Mouse (Mus musculus): ENCODE data around the gene Aox2. TPM values are rescaled to one million over a fixed set of nuclear protein-coding genes. Genes with fewer than 3 reads are reported as not detected.
A peak's percentile ranks its signal among the peaks of the same experiment; 100 is the strongest.

The Aox2 gene
- polyA plus RNA-seq, 1 experiment from 2014 or later = 0.05 TPM

GRCm38 (mm10) chr1:58311221-58311864 lies 33.2 kb downstream of the Aox2 start:
- 83% methylated on average over 7 of the region's 7 CpGs for whole genome bisulfite sequencing
- H3K4me2 ChIP-seq = no peak overlapping the region
- no peak overlapping the region for H3K9ac ChIP-seq

GRCm38 (mm10) chr1:58313173-58313572 lies 35.0 kb downstream of the Aox2 start:
- no peak overlapping the region for H3K4me2 ChIP-seq
- H3K9me3 ChIP-seq = no peaks in the 10 kb centered on the region
- H3K27me3 ChIP-seq = no peaks in the 10 kb centered on the region
- no peak for ATAC-seq (ENCODE audit: low FRiP score)
- no peak overlapping the region for H3K4me3 ChIP-seq
- no peak overlapping the region for H3K27ac ChIP-seq
- no peaks in the 10 kb centered on the region for H3K36me3 ChIP-seq
- no peak overlapping the region for H3K9ac ChIP-seq
- WGBS = 90% methylated on average over 8 of the region's 8 CpGs
- no peaks in the 10 kb centered on the region for H3K4me1 ChIP-seq (replicated peaks)

More at GRCm38 (mm10) chr1:58311221-58311864, 33.2 kb downstream of the Aox2 start:
- Histone ChIP-seq H3K9me3 (no peaks in the 10 kb centered on the region), H3K4me3 (no peak overlapping the region), H3K27ac (no peak overlapping the region), H3K36me3 (no peaks in the 10 kb centered on the region), H3K27me3 (no peaks in the 10 kb centered on the region), H3K4me1 (replicated peaks) (no peaks in the 10 kb centered on the region)
- ATAC-seq (ENCODE audit: low FRiP score) = no peak

GRCm38 (mm10) chr1:58315532-58315931 lies 37.4 kb downstream of the Aox2 start:
- no peaks in the 10 kb centered on the region for H3K4me1 ChIP-seq (replicated peaks)
- 80% methylated on average over 6 of the region's 6 CpGs for WGBS
- H3K9ac ChIP-seq = no peak overlapping the region
- no peak overlapping the region for H3K27ac ChIP-seq
- H3K27me3 ChIP-seq = no peaks in the 10 kb centered on the region
- no peak overlapping the region for H3K4me3 ChIP-seq
- no peak overlapping the region for H3K4me2 ChIP-seq
- no peak for ATAC-seq (ENCODE audit: low FRiP score)
- no peaks in the 10 kb centered on the region for H3K36me3 ChIP-seq
- H3K9me3 ChIP-seq = no peaks in the 10 kb centered on the region

DNA sequence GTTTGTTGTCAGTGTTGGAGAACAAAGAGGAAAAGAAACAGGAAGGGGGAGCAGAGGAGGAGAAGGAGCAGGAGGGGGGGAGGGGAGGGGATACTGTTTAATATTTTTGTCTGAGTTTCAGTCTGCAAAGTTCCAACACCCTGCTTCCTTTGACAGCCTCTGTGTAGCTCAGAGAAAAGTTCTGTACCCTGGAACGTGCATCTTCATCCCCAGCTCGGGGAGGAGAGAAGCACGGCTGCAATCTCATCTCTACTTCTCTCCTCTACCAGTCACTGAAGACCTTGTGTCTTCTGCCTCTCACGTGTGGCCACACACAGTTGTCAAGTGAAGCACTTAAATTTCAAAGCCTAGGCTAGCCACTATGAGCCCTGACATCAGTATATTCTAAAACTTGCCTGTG lies 55.1 kb downstream of the Aox2 start:
- peak overlapping the region; percentile 53; the same call in 1 of the 2 replicates for H3K9ac ChIP-seq
- H3K4me1 ChIP-seq (replicated peaks) = peaks cover 9% of the 10 kb centered on the region
- H3K4me3 ChIP-seq = peak overlapping the region; percentile 26
- no peaks in the 10 kb centered on the region for H3K9me3 ChIP-seq
- 38% methylated on average over 4 of the region's 4 CpGs for WGBS
- peak overlapping the region; percentile 46 for H3K4me2 ChIP-seq
- H3K27me3 ChIP-seq = no peaks in the 10 kb centered on the region
- no peak; the same call in 1 of the 2 replicates for ATAC-seq (ENCODE audit: low FRiP score)
- no peaks in the 10 kb centered on the region for H3K36me3 ChIP-seq
- H3K27ac ChIP-seq = no peak overlapping the region

GRCm38 (mm10) chr1:58339901-58340300 lies 61.8 kb downstream of the Aox2 start:
- no peak overlapping the region for H3K27ac ChIP-seq
- no peak for ATAC-seq (ENCODE audit: low FRiP score)
- H3K27me3 ChIP-seq = no peaks in the 10 kb centered on the region
- H3K9ac ChIP-seq = no peak overlapping the region
- no peak overlapping the region for H3K4me2 ChIP-seq
- no peaks in the 10 kb centered on the region for H3K4me1 ChIP-seq (replicated peaks)
- 83% methylated on average over 1 of the region's 1 CpGs for WGBS
- H3K36me3 ChIP-seq = no peaks in the 10 kb centered on the region
- no peak overlapping the region for H3K4me3 ChIP-seq
- H3K9me3 ChIP-seq = no peaks in the 10 kb centered on the region

GRCm38 (mm10) chr1:58341576-58341975 lies 63.5 kb downstream of the Aox2 start:
- H3K4me2 ChIP-seq = no peak overlapping the region
- no peaks in the 10 kb centered on the region for H3K4me1 ChIP-seq (replicated peaks)
- H3K36me3 ChIP-seq = no peaks in the 10 kb centered on the region
- WGBS = 36% methylated on average over 7 of the region's 7 CpGs
- no peak overlapping the region for H3K4me3 ChIP-seq
- H3K9me3 ChIP-seq = no peaks in the 10 kb centered on the region
- ATAC-seq (ENCODE audit: low FRiP score) = no peak
- no peak overlapping the region for H3K9ac ChIP-seq
- H3K27me3 ChIP-seq = no peaks in the 10 kb centered on the region
- no peak overlapping the region for H3K27ac ChIP-seq

DNA sequence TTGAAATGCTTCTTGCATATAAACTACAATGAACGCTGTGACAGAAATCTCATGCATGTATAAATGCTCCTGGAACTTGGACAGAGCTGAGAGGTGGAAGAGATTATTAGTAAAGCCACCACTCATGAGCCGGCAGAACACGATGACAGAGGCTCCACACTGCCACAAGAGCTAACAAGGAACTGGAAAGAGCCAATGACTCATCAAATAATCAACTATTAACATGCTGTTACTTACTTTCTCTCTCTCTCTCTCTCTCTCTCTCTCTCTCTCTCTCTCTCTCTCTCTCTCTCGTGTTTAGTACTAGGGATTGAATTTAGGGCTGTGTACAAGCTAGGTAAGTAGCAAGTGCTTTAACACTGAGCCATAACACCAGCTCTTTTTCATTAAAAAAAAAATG lies 65.7 kb downstream of the Aox2 start:
- Histone ChIP-seq H3K27me3 (no peaks in the 10 kb centered on the region), H3K36me3 (no peaks in the 10 kb centered on the region), H3K9ac (no peak overlapping the region), H3K4me1 (replicated peaks) (no peaks in the 10 kb centered on the region), H3K9me3 (no peaks in the 10 kb centered on the region), H3K4me3 (no peak overlapping the region), H3K4me2 (no peak overlapping the region), H3K27ac (no peak overlapping the region)
- no peak for ATAC-seq (ENCODE audit: low FRiP score)
- WGBS = 83% methylated on average over 4 of the region's 4 CpGs

GRCm38 (mm10) chr1:58344570-58344969 lies 66.4 kb downstream of the Aox2 start:
- H3K27ac ChIP-seq = no peak overlapping the region
- H3K27me3 ChIP-seq = no peaks in the 10 kb centered on the region
- 80% methylated on average over 5 of the region's 5 CpGs for WGBS
- H3K4me3 ChIP-seq = no peak overlapping the region
- H3K9ac ChIP-seq = no peak overlapping the region
- ATAC-seq (ENCODE audit: low FRiP score) = no peak
- no peak overlapping the region for H3K4me2 ChIP-seq
- no peaks in the 10 kb centered on the region for H3K9me3 ChIP-seq
- H3K36me3 ChIP-seq = no peaks in the 10 kb centered on the region
- H3K4me1 ChIP-seq (replicated peaks) = no peaks in the 10 kb centered on the region

DNA sequence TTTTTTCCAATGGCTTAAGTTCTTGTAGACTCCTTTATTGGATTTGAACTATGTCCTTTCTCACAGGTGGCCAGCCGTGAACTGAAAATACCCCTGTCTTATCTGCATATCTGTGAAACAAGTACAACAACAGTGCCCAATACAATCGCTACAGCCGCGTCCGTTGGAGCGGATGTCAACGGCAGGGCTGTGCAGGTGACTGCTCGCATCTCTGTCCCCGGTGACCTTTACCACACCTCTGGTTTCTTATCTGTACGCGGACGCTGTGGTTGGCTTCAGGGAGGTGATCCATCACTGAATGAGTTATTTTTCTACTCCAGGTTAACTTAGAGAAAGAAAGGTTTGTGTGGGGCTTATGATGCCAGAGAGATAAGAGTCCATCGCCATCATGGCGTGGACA lies 68.0 kb downstream of the Aox2 start:
- no peak overlapping the region for H3K9ac ChIP-seq
- H3K4me2 ChIP-seq = no peak overlapping the region
- WGBS = 94% methylated on average over 14 of the region's 14 CpGs
- H3K36me3 ChIP-seq = no peaks in the 10 kb centered on the region
- ATAC-seq (ENCODE audit: low FRiP score) = no peak
- no peaks in the 10 kb centered on the region for H3K4me1 ChIP-seq (replicated peaks)
- no peak overlapping the region for H3K4me3 ChIP-seq
- no peak overlapping the region for H3K27ac ChIP-seq
- H3K9me3 ChIP-seq = no peaks in the 10 kb centered on the region
- no peaks in the 10 kb centered on the region for H3K27me3 ChIP-seq

GRCm38 (mm10) chr1:58348712-58349111 lies 70.6 kb downstream of the Aox2 start:
- H3K27ac ChIP-seq = no peak overlapping the region
- no peaks in the 10 kb centered on the region for H3K9me3 ChIP-seq
- H3K4me2 ChIP-seq = no peak overlapping the region
- H3K9ac ChIP-seq = no peak overlapping the region
- 83% methylated on average over 6 of the region's 6 CpGs for WGBS
- no peaks in the 10 kb centered on the region for H3K27me3 ChIP-seq
- no peak overlapping the region for H3K4me3 ChIP-seq
- H3K4me1 ChIP-seq (replicated peaks) = no peaks in the 10 kb centered on the region; the same call in 1 of the 2 replicates
- H3K36me3 ChIP-seq = no peaks in the 10 kb centered on the region
- no peak for ATAC-seq (ENCODE audit: low FRiP score)

DNA sequence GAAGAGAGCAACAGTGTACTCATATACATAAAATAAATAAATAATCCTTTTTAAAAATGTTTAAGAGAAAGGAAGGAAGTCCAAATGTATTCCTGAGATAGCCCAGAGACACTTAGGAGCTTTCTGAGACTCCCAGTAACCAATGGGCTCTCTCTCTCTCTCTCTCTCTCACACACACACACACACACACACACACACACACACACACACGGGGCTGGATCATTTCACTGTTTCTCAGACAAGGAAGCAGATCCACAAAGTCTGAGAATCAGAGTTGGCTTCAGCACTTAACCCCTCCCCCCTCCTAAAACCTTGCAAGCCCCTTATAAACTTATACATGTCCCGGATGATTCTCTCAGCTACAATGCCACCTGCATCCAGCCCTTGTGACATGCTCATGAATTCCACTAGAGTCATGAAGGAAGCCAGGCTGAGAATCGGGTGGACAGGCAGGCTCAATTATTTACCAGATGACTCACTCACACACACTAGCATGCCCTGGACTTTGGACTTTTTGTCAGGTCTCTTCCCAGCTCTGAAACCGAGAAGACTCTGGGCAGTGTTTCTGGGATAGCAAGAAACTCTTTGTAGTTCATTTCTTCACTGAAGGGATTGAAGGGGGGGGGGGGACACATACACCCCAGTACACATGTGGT lies 75.2 kb downstream of the Aox2 start:
- Histone ChIP-seq H3K4me3 (no peak overlapping the region), H3K27ac (no peak overlapping the region), H3K27me3 (no peaks in the 10 kb centered on the region), H3K9ac (no peak overlapping the region), H3K9me3 (no peaks in the 10 kb centered on the region), H3K36me3 (no peaks in the 10 kb centered on the region), H3K4me2 (no peak overlapping the region), H3K4me1 (replicated peaks) (no peaks in the 10 kb centered on the region; the same call in 1 of the 2 replicates)
- 74% methylated on average over 4 of the region's 4 CpGs for WGBS
- no peak for ATAC-seq (ENCODE audit: low FRiP score)

- Histone ChIP-seq H3K27me3 (no peaks in the 10 kb centered on the region), H3K4me3 (no peak overlapping the region), H3K9me3 (no peaks in the 10 kb centered on the region), H3K36me3 (no peaks in the 10 kb centered on the region), H3K4me1 (replicated peaks) (no peaks in the 10 kb centered on the region), H3K9ac (no peak overlapping the region), H3K27ac (no peak overlapping the region), H3K4me2 (no peak overlapping the region)
- WGBS = 85% methylated on average over 19 of the region's 19 CpGs
- ATAC-seq (ENCODE audit: low FRiP score) = no peak
These were observed 81.1 kb downstream of the Aox2 start for GRCm38 (mm10) chr1:58358958-58359901.

Measured in hindbrain, embryonic 13.5 days (tissue).